Mouse (Mus musculus) kidney, embryonic 15.5 days (tissue): ENCODE data around the gene Sept5. TPM values are rescaled to one million over a fixed set of nuclear protein-coding genes. Genes with fewer than 3 reads are reported as not detected.
A peak's percentile ranks its signal among the peaks of the same experiment; 100 is the strongest.

ENCODE experiments used
- ATAC-seq: fragments of 200-750 bp; cut with Nextera tagmentation; replicated peaks from 2 replicates; pipeline ENCODE4 v1.8.0; 2017; ENCODE audit warnings: moderate TSS enrichment; ENCODE audit not compliant: low FRiP score
- H3K27ac ChIP-seq: fragments of 300-500 bp; sonication (generic); 2 replicates; pipeline ENCODE4 v1.5.1; 2015; ENCODE audit warnings: mild to moderate bottlenecking, inconsistent platforms
- H3K27me3 ChIP-seq: fragments of 300-500 bp; sonication (generic); 2 replicates; pipeline ENCODE4 v1.6.1; 2015; ENCODE audit warnings: inconsistent platforms
- H3K36me3 ChIP-seq: fragments of 300-500 bp; sonication (generic); 2 replicates; pipeline ENCODE4 v1.6.1; 2015; ENCODE audit warnings: inconsistent platforms
- H3K4me1 ChIP-seq: fragments of 300-500 bp; sonication (generic); 2 replicates; pipeline ENCODE4 v1.6.1; 2015; ENCODE audit warnings: inconsistent platforms
- H3K4me2 ChIP-seq: fragments of 300-500 bp; sonication (generic); 2 replicates; pipeline ENCODE4 v1.6.1; 2015; ENCODE audit warnings: moderate library complexity, mild to moderate bottlenecking, inconsistent platforms
- H3K4me3 ChIP-seq: fragments of 300-500 bp; sonication (generic); replicated peaks from 2 replicates; pipeline ENCODE4 v1.5.1; 2015; ENCODE audit warnings: mild to moderate bottlenecking, inconsistent platforms
- H3K9ac ChIP-seq: fragments of 300-500 bp; sonication (generic); 2 replicates; pipeline ENCODE4 v1.6.1; 2015; ENCODE audit warnings: mild to moderate bottlenecking, inconsistent platforms
- H3K9me3 ChIP-seq: fragments of 300-500 bp; sonication (generic); replicated peaks from 2 replicates; pipeline ENCODE4 v1.6.1; 2016; ENCODE audit warnings: inconsistent platforms
- WGBS: fragments of 180-500 bp; shearing (Covaris S2); methylation state at CpG from one replicate; pipeline ENCODE4 v1.1.7; 2015; ENCODE audit warnings: mixed read lengths; 5-methylcytosine and 5-hydroxymethylcytosine counted together
- polyA plus RNA-seq: library from polyadenylated mRNA; unstranded; fragments of >200 nt; fragmentation: Nextera tagmentation; extraction: Ambion mirVana; gene quantifications from 2 replicates; pipeline ENCODE4 v1.2.1, GENCODE M21; 2015

The Sept5 gene
- polyA plus RNA-seq = 16.3 and 17.1 TPM in 2 replicates

GRCm38 (mm10) chr16:18629390-18630231 is at the start of gene Sept5:
Gene Sept5 (minus strand): TSS chr16:18629954.
- no peaks in the 10 kb centered on the region for H3K36me3 ChIP-seq
- no peaks in the 10 kb centered on the region for H3K9me3 ChIP-seq
- WGBS = under 1% methylated on average over 88 of the region's 93 CpGs
- 0 out of 2 replicates have a peak within 1 kb of the TSS, but pooled peaks have one; percentile 42 for H3K27ac ChIP-seq
- H3K4me2 ChIP-seq = peak within 1 kb of the TSS; percentile 95
- peak within 1 kb of the TSS; percentile 74 for H3K4me3 ChIP-seq
- H3K9ac ChIP-seq = peak within 1 kb of the TSS; percentile 68
- peaks cover 60% of the 10 kb centered on the region for H3K27me3 ChIP-seq
- peak; percentile 62 for ATAC-seq
- H3K4me1 ChIP-seq = peaks cover 45% of the 10 kb centered on the region

- H3K4me2 ChIP-seq = no peak overlapping the region
- H3K4me3 ChIP-seq = no peak overlapping the region
- H3K9me3 ChIP-seq = no peaks in the 10 kb centered on the region
- peaks cover 8% of the 10 kb centered on the region for H3K4me1 ChIP-seq
- no peak for ATAC-seq
- H3K9ac ChIP-seq = no peak overlapping the region
- 50% methylated on average over 5 of the region's 5 CpGs for WGBS
- H3K36me3 ChIP-seq = no peaks in the 10 kb centered on the region
- no peaks in the 10 kb centered on the region for H3K27me3 ChIP-seq
- no peak overlapping the region for H3K27ac ChIP-seq
Observed at GRCm38 (mm10) chr16:18679112-18679511, 49.4 kb upstream of the Sept5 start.

- H3K4me1 ChIP-seq = no peaks in the 10 kb centered on the region
- no peak overlapping the region for H3K9ac ChIP-seq
- H3K27ac ChIP-seq = no peak overlapping the region
- WGBS = 41% methylated on average over 17 of the region's 17 CpGs
- no peak for ATAC-seq
- no peaks in the 10 kb centered on the region for H3K9me3 ChIP-seq
- no peaks in the 10 kb centered on the region for H3K36me3 ChIP-seq
- no peak overlapping the region for H3K4me2 ChIP-seq
- H3K27me3 ChIP-seq = peaks cover 3% of the 10 kb centered on the region; the same call in 1 of the 2 replicates
- no peak overlapping the region for H3K4me3 ChIP-seq
Observed at GRCm38 (mm10) chr16:18677746-18678679, 48.3 kb upstream of the Sept5 start.

GRCm38 (mm10) chr16:18673005-18673404 is 43.3 kb upstream of the Sept5 start:
- H3K4me3 ChIP-seq = no peak overlapping the region
- no peak overlapping the region for H3K4me2 ChIP-seq
- 87% methylated on average over 3 of the region's 3 CpGs for whole genome bisulfite sequencing
- peaks cover 3% of the 10 kb centered on the region; the same call in 1 of the 2 replicates for H3K27me3 ChIP-seq
- H3K9ac ChIP-seq = no peak overlapping the region
- H3K27ac ChIP-seq = no peak overlapping the region
- H3K9me3 ChIP-seq = no peaks in the 10 kb centered on the region
- no peak for ATAC-seq
- H3K36me3 ChIP-seq = no peaks in the 10 kb centered on the region
- H3K4me1 ChIP-seq = no peaks in the 10 kb centered on the region

DNA sequence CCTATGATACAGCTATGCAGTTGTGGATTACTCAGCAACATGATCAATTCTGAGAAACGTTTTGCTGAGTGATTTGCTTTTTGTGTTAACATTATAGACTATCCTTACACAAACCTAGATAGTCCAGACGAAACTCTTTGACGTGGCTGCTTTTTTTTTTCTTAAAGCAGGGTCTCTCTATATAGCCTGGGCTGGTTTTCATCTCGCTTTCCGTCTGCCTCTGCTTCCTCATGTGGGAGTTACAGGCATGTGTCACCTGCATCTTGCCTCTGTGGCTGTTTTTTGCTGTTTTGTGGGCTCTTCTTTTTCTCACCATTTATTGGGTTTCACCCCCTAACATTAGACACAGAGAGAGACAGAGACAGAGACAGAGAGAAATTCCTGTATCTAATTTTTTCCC is 42.3 kb upstream of the Sept5 start:
- Histone ChIP-seq H3K4me3 (no peak overlapping the region), H3K9me3 (no peaks in the 10 kb centered on the region), H3K36me3 (no peaks in the 10 kb centered on the region), H3K9ac (no peak overlapping the region), H3K4me1 (no peaks in the 10 kb centered on the region), H3K4me2 (no peak overlapping the region), H3K27me3 (peaks cover 3% of the 10 kb centered on the region; the same call in 1 of the 2 replicates), H3K27ac (no peak overlapping the region)
- 70% methylated on average over 5 of the region's 5 CpGs for WGBS
- no peak for ATAC-seq

- no peaks in the 10 kb centered on the region for H3K9me3 ChIP-seq
- peaks cover 3% of the 10 kb centered on the region; the same call in 1 of the 2 replicates for H3K27me3 ChIP-seq
- H3K4me2 ChIP-seq = no peak overlapping the region
- no peak overlapping the region for H3K4me3 ChIP-seq
- no peak overlapping the region for H3K27ac ChIP-seq
- no peak for ATAC-seq
- H3K9ac ChIP-seq = no peak overlapping the region
- no peaks in the 10 kb centered on the region for H3K36me3 ChIP-seq
- no peaks in the 10 kb centered on the region for H3K4me1 ChIP-seq
- 69% methylated on average over 6 of the region's 6 CpGs for WGBS
Observed at GRCm38 (mm10) chr16:18669914-18670313, 40.2 kb upstream of the Sept5 start.

GRCm38 (mm10) chr16:18658597-18658996 is 28.8 kb upstream of the Sept5 start:
- H3K27ac ChIP-seq = no peak overlapping the region
- H3K9me3 ChIP-seq = no peaks in the 10 kb centered on the region
- H3K27me3 ChIP-seq = no peaks in the 10 kb centered on the region
- ATAC-seq = no peak
- 0 out of 2 replicates have a peak, but pooled peaks cover 13% of the 10 kb centered on the region for H3K4me1 ChIP-seq
- WGBS = 77% methylated on average over 4 of the region's 4 CpGs
- no peak overlapping the region for H3K4me3 ChIP-seq
- H3K36me3 ChIP-seq = no peaks in the 10 kb centered on the region
- H3K9ac ChIP-seq = no peak overlapping the region
- no peak overlapping the region for H3K4me2 ChIP-seq

DNA sequence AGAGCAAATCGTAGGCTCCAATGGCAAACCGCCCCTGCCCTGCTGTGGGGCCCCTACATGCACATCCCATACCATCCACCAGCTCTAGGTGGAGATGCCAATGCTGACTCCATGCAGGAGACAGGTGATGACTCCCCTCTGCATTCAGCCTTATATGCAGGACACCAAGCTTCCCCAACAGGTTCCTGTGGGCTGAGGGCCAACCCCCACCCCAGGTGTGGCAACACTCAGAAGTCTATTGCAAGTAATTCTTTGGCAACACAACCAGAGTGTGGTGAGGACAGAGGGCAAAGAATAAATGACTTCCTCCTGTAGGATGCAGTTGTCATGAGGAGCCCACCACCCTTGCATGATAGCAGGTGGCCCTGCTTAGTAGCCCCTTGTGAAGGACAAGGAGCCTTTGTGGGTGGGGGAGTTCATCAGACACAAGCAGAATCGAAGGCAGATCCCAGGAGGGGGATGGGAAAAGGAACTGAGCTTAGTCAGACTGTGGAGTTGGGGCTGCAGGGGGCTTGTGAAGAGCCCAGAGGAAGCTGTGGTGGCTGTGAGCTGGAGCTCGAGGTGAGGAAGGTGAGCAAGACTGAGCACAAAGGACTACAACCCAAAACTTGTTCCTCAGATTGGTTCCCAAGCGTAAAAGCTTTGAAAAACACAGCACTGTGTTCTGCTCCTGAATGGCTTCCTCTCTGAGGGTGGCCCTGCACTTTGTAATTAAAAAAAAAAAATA is 25.8 kb upstream of the Sept5 start:
- Histone ChIP-seq H3K9me3 (no peaks in the 10 kb centered on the region), H3K9ac (no peak overlapping the region), H3K27ac (no peak overlapping the region), H3K36me3 (no peaks in the 10 kb centered on the region), H3K27me3 (no peaks in the 10 kb centered on the region), H3K4me2 (no peak overlapping the region), H3K4me1 (0 out of 2 replicates have a peak, but pooled peaks cover 9% of the 10 kb centered on the region), H3K4me3 (no peak overlapping the region)
- WGBS = 48% methylated on average over 5 of the region's 5 CpGs
- ATAC-seq = no peak

- WGBS = 89% methylated on average over 6 of the region's 6 CpGs
- no peaks in the 10 kb centered on the region for H3K27me3 ChIP-seq
- no peak for ATAC-seq
- H3K4me3 ChIP-seq = no peak overlapping the region
- H3K27ac ChIP-seq = no peak overlapping the region
- 0 out of 2 replicates have a peak, but pooled peaks cover 9% of the 10 kb centered on the region for H3K4me1 ChIP-seq
- H3K9ac ChIP-seq = no peak overlapping the region
- H3K4me2 ChIP-seq = no peak overlapping the region
- no peaks in the 10 kb centered on the region for H3K9me3 ChIP-seq
- H3K36me3 ChIP-seq = no peaks in the 10 kb centered on the region
Observed at GRCm38 (mm10) chr16:18653290-18654160, 23.8 kb upstream of the Sept5 start.

- no peak for ATAC-seq
- Histone ChIP-seq H3K36me3 (no peaks in the 10 kb centered on the region), H3K4me3 (no peak overlapping the region), H3K4me1 (0 out of 2 replicates have a peak, but pooled peaks cover 5% of the 10 kb centered on the region), H3K4me2 (no peak overlapping the region), H3K9me3 (no peaks in the 10 kb centered on the region), H3K27ac (no peak overlapping the region), H3K9ac (no peak overlapping the region), H3K27me3 (no peaks in the 10 kb centered on the region)
- WGBS = 74% methylated on average over 3 of the region's 3 CpGs
Observed at GRCm38 (mm10) chr16:18649126-18649525, 19.4 kb upstream of the Sept5 start.

GRCm38 (mm10) chr16:18645329-18645728 is 15.6 kb upstream of the Sept5 start:
- Histone ChIP-seq H3K36me3 (no peaks in the 10 kb centered on the region), H3K4me1 (peaks cover 9% of the 10 kb centered on the region; the same call in 1 of the 2 replicates), H3K9me3 (no peaks in the 10 kb centered on the region), H3K4me3 (no peak overlapping the region), H3K27me3 (no peaks in the 10 kb centered on the region), H3K27ac (no peak overlapping the region), H3K9ac (no peak overlapping the region), H3K4me2 (no peak overlapping the region)
- ATAC-seq = no peak
- 60% methylated on average over 6 of the region's 6 CpGs for WGBS
